Mouse (Mus musculus) CH12.LX (cell line): Measurements from ENCODE around the gene Suco. TPM values are rescaled to one million over a fixed set of nuclear protein-coding genes. Genes with fewer than 3 reads are reported as not detected.

ENCODE experiments used
- DNase-seq: peaks from one replicate; pipeline ENCODE4 v3.0.0-alpha.2; 2013; ENCODE audit errors: extremely low read depth
- H3K27ac ChIP-seq: 2 replicates; pipeline ENCODE4 v1.5.1; 2012; ENCODE audit warnings: low read depth, mild to moderate bottlenecking, control low read depth, moderate library complexity; ENCODE audit not compliant: insufficient read depth
- H3K27me3 ChIP-seq: replicated peaks from 2 replicates; pipeline ENCODE3; 2012; ENCODE audit warnings: inconsistent platforms
- H3K36me3 ChIP-seq, 2 experiments: replicated peaks in 1 of 2; 2 replicates each; pipeline versions ENCODE3 to v1.6.1; 2012; ENCODE audit warnings: inconsistent platforms in 1 of 2, low read length in 1 of 2, mild to moderate bottlenecking in 1 of 2, mixed read lengths in 1 of 2, moderate library complexity in 1 of 2; ENCODE audit not compliant: control insufficient read depth in 1 of 2, insufficient read depth in 1 of 2
- H3K4me1 ChIP-seq, 2 experiments: 2 replicates each; pipeline ENCODE4 v1.6.1; 2012; ENCODE audit warnings: inconsistent platforms in 1 of 2, moderate library complexity in 1 of 2; ENCODE audit not compliant: insufficient read depth in 2 of 2, control insufficient read depth in 1 of 2
- H3K4me2 ChIP-seq: 2 replicates; pipeline ENCODE4 v1.6.1; 2012; ENCODE audit warnings: low read depth, mild to moderate bottlenecking, control low read depth; ENCODE audit not compliant: poor library complexity, insufficient read depth, severe bottlenecking
- H3K4me3 ChIP-seq, 3 experiments: fragments of 150-350 bp in 1 of 3; sonication (generic) in 1 of 3; replicated peaks in 1 of 3; 2 replicates each; pipeline versions ENCODE3 to v1.5.1; 2011 to 2012; ENCODE audit warnings: low read depth in 2 of 3, low read length in 2 of 3, mild to moderate bottlenecking in 2 of 3, moderate library complexity in 2 of 3, control low read depth in 1 of 3, improper control_type of control experiment in 1 of 3, inconsistent platforms in 1 of 3, mixed read lengths in 1 of 3; ENCODE audit not compliant: poor library complexity in 1 of 3
- H3K79me2 ChIP-seq: replicated peaks from 2 replicates; pipeline ENCODE4 v1.6.1; 2012; ENCODE audit warnings: mild to moderate bottlenecking, moderate library complexity; ENCODE audit not compliant: control insufficient read depth, poor library complexity, insufficient read depth, severe bottlenecking; ENCODE audit errors: extremely low read depth
- H3K9ac ChIP-seq: 2 replicates; pipeline ENCODE4 v1.6.1; 2012; ENCODE audit warnings: low read depth, mild to moderate bottlenecking, control low read depth, moderate library complexity; ENCODE audit not compliant: insufficient read depth
- H3K9me3 ChIP-seq: replicated peaks from 2 replicates; pipeline ENCODE3; 2012; ENCODE audit warnings: low read length, inconsistent platforms, mixed read lengths
- BHLHE40 ChIP-seq: IDR thresholded peaks from 2 replicates; pipeline ENCODE4 v1.6.1; 2011; ENCODE audit warnings: mild to moderate bottlenecking, low read depth, low read length, improper control_type of control experiment
- CHD1 ChIP-seq: IDR thresholded peaks from 2 replicates; pipeline ENCODE4 v1.6.1; 2012; ENCODE audit warnings: low read depth, low read length, improper control_type of control experiment, inconsistent platforms
- CTCF ChIP-seq, 2 experiments: IDR thresholded peaks in 1 of 2; conservative IDR thresholded peaks in 1 of 2; 2 replicates each; pipeline ENCODE4 v1.5.1; 2011 to 2012; ENCODE audit warnings: low read depth in 2 of 2, low read length in 2 of 2, improper control_type of control experiment in 1 of 2, inconsistent platforms in 1 of 2, mild to moderate bottlenecking in 1 of 2, moderate library complexity in 1 of 2
- ELF1 ChIP-seq: IDR thresholded peaks from 2 replicates; pipeline ENCODE4 v1.6.1; 2014; ENCODE audit warnings: low read depth, mild to moderate bottlenecking, inconsistent platforms, low read length, improper control_type of control experiment
- ETS1 ChIP-seq: conservative IDR thresholded peaks from 2 replicates; pipeline ENCODE4 v1.6.1; 2012; ENCODE audit warnings: low read depth, mild to moderate bottlenecking, inconsistent platforms, low read length, improper control_type of control experiment, moderate library complexity
- JUN ChIP-seq: IDR thresholded peaks from 2 replicates; pipeline ENCODE4 v1.6.1; 2011; ENCODE audit warnings: low read depth, mild to moderate bottlenecking, low read length, improper control_type of control experiment, moderate library complexity; ENCODE audit not compliant: insufficient read depth
- JUND ChIP-seq: conservative IDR thresholded peaks from 2 replicates; pipeline ENCODE4 v1.6.1; 2011; ENCODE audit warnings: low read depth, low read length, improper control_type of control experiment
- MAZ ChIP-seq: IDR thresholded peaks from 2 replicates; pipeline ENCODE4 v1.6.1; 2012; ENCODE audit warnings: low read depth, mild to moderate bottlenecking, inconsistent platforms, low read length, improper control_type of control experiment, moderate library complexity
- MYC ChIP-seq: IDR thresholded peaks from 2 replicates; pipeline ENCODE4 v1.6.1; 2011; ENCODE audit warnings: low read depth, mild to moderate bottlenecking, improper control_type of control experiment, low read length
- NELFE ChIP-seq: IDR thresholded peaks from 2 replicates; pipeline ENCODE4 v1.6.1; 2011; ENCODE audit warnings: low read depth, low read length, improper control_type of control experiment
- NRF1 ChIP-seq: IDR thresholded peaks from 2 replicates; pipeline ENCODE4 v1.6.1; 2014; ENCODE audit warnings: low read depth, mild to moderate bottlenecking, inconsistent platforms, low read length, improper control_type of control experiment, moderate library complexity
- PAX5 ChIP-seq: IDR thresholded peaks from 2 replicates; pipeline ENCODE4 v1.6.1; 2012; ENCODE audit warnings: low read length, inconsistent platforms, mixed read lengths
- POLR2AphosphoS2 ChIP-seq: IDR thresholded peaks from 2 replicates; pipeline ENCODE4 v1.6.1; 2011; ENCODE audit warnings: low read depth, low read length, improper control_type of control experiment
- RAD21 ChIP-seq: IDR thresholded peaks from 2 replicates; pipeline ENCODE4 v1.6.1; 2011; ENCODE audit warnings: low read depth, mild to moderate bottlenecking, low read length, improper control_type of control experiment, moderate library complexity
- RCOR1 ChIP-seq: conservative IDR thresholded peaks from 2 replicates; pipeline ENCODE4 v1.6.1; 2012; ENCODE audit warnings: low read depth, mild to moderate bottlenecking, inconsistent platforms, low read length, improper control_type of control experiment
- SIN3A ChIP-seq: IDR thresholded peaks from 2 replicates; pipeline ENCODE4 v1.6.1; 2012; ENCODE audit warnings: low read length, improper control_type of control experiment, inconsistent platforms
- SMC3 ChIP-seq: IDR thresholded peaks from 2 replicates; pipeline ENCODE4 v1.6.1; 2011; ENCODE audit warnings: low read depth, low read length, improper control_type of control experiment
- TCF12 ChIP-seq: IDR thresholded peaks from 2 replicates; pipeline ENCODE4 v1.6.1; 2014; ENCODE audit warnings: low read depth, mild to moderate bottlenecking, inconsistent platforms, low read length, improper control_type of control experiment
- UBTF ChIP-seq: IDR thresholded peaks from 2 replicates; pipeline ENCODE4 v1.6.1; 2012; ENCODE audit warnings: low read depth, mild to moderate bottlenecking, inconsistent platforms, low read length, improper control_type of control experiment, moderate library complexity
- USF1 ChIP-seq: IDR thresholded peaks from 2 replicates; pipeline ENCODE4 v1.6.1; 2014; ENCODE audit warnings: low read depth, mild to moderate bottlenecking, inconsistent platforms, low read length, improper control_type of control experiment
- USF2 ChIP-seq: conservative IDR thresholded peaks from 2 replicates; pipeline ENCODE4 v1.6.1; 2011; ENCODE audit warnings: low read depth, low read length, improper control_type of control experiment
- ZC3H11A ChIP-seq: IDR thresholded peaks from 2 replicates; pipeline ENCODE4 v1.6.1; 2012; ENCODE audit warnings: low read depth, mild to moderate bottlenecking, inconsistent platforms, low read length, improper control_type of control experiment
- ZNF384 ChIP-seq: IDR thresholded peaks from 2 replicates; pipeline ENCODE4 v1.6.1; 2012; ENCODE audit warnings: low read depth, low read length, improper control_type of control experiment, inconsistent platforms
- dilution Hi-C: fragments of 300-500 bp; cut with MboI; formaldehyde crosslinking; loops from 2 replicates; pipeline ENCODE4 v1.14.3; 2020; ENCODE audit warnings: low sequenced_read_pairs; ENCODE audit not compliant: extremely low pct_unique_long_range_greater_than_20kb, extremely low pct_ligation_motif_present
- in situ Hi-C: fragments of 300-500 bp; cut with MboI; formaldehyde crosslinking; loops from 3 replicates; pipeline ENCODE4 v1.14.3; 2019; ENCODE audit warnings: low sequenced_read_pairs, low pct_ligation_motif_present, low pct_unique_long_range_greater_than_20kb, mixed read lengths
- polyA plus RNA-seq: library from polyadenylated mRNA; unstranded; fragments of >175 nt; gene quantifications from 2 replicates; pipeline ENCODE4 v1.2.1, GENCODE M21; 2012; ENCODE audit warnings: low read depth; ENCODE audit not compliant: insufficient read length
- total RNA-seq, 2 experiments: library from RNA; depleted of rRNA; stranded (reverse); fragments of 300-350 nt in 1 of 2; fragments of >200 nt in 1 of 2; gene quantifications; 2 replicates each; pipeline ENCODE4 v1.2.3; 2012 to 2014

Suco gene
- total and polyA plus RNA-seq, 3 experiments: 21.8 to 41.9 (median 36.1) TPM

GRCm38 (mm10) chr1:161894553-161894952 is 18.1 kb upstream of the Suco start:
- Histone ChIP-seq H3K4me2 (no peak overlapping the region), H3K9ac (no peak overlapping the region; the same call in 1 of the 2 replicates), H3K36me3 (no peaks in the 10 kb centered on the region), H3K79me2 (no peaks in the 10 kb centered on the region), H3K4me1 (peaks cover 26 to 69% of the 10 kb centered on the region in 2 experiments), H3K27ac (peak overlapping the region; percentile 31; the same call in 1 of the 2 replicates), H3K27me3 (no peaks in the 10 kb centered on the region), H3K9me3 (no peaks in the 10 kb centered on the region), H3K4me3 (no peak overlapping the region)
- TF ChIP-seq NELFE: no peak
- no peak for TF ChIP-seq SIN3A
- no peak for TF ChIP-seq UBTF
- TF ChIP-seq USF2: no peak
- no peak for TF ChIP-seq RAD21
- no peak for TF ChIP-seq SMC3
- TF ChIP-seq MAZ: no peak
- DNase-seq: peak; percentile 38
- dilution Hi-C loops (no loop called here), in situ Hi-C loops (no loop called here)

GRCm38 (mm10) chr1:161894126-161894525 is 17.6 kb upstream of the Suco start:
- dilution Hi-C loops: no loop called here

GRCm38 (mm10) chr1:161888823-161889222 is 12.3 kb upstream of the Suco start:
- peaks cover 13 to 40% of the 10 kb centered on the region in 2 experiments; a peak in 3 of 4 replicates for H3K4me1 ChIP-seq
- dilution Hi-C loops (no loop called here), in situ Hi-C loops (loop anchor here (10.0 kb wide), 1 partner anchor 76 kb away; the partner anchor contains the start of gene Pigc)

More at GRCm38 (mm10) chr1:161894126-161894525, 17.6 kb upstream of the Suco start:
- Histone ChIP-seq H3K4me2 (peak overlapping the region; percentile 38), H3K27ac (peak overlapping the region; percentile 62), H3K9ac (no peak overlapping the region; the same call in 1 of the 2 replicates), H3K4me3 (no peak overlapping the region), H3K27me3 (no peaks in the 10 kb centered on the region), H3K9me3 (no peaks in the 10 kb centered on the region), H3K79me2 (no peaks in the 10 kb centered on the region), H3K4me1 (peaks cover 27 to 70% of the 10 kb centered on the region in 2 experiments), H3K36me3 (no peaks in the 10 kb centered on the region)
- in situ Hi-C loops: no loop called here
- TF ChIP-seq USF2 (no peak), ZC3H11A (no peak), RCOR1 (0 out of 2 replicates have a peak, but pooled peaks have one; percentile 32)
- no peak for DNase-seq

More at GRCm38 (mm10) chr1:161888823-161889222, 12.3 kb upstream of the Suco start:
- no peak for DNase-seq
- H3K4me2 ChIP-seq: no peak overlapping the region
- no peak overlapping the region for H3K4me3 ChIP-seq
- H3K79me2 ChIP-seq: no peaks in the 10 kb centered on the region
- no peaks in the 10 kb centered on the region for H3K9me3 ChIP-seq
- H3K27ac ChIP-seq: no peak overlapping the region
- no peaks in the 10 kb centered on the region for H3K27me3 ChIP-seq
- no peaks in the 10 kb centered on the region for H3K36me3 ChIP-seq
- no peak overlapping the region for H3K9ac ChIP-seq
- TF ChIP-seq USF2: no peak
- no peak for TF ChIP-seq NRF1
- no peak for TF ChIP-seq ZNF384
- no peak for TF ChIP-seq ELF1
- no peak for TF ChIP-seq ETS1
- TF ChIP-seq PAX5: no peak
- TF ChIP-seq USF1: no peak
- TF ChIP-seq MYC: no peak
- TF ChIP-seq CTCF (conservative IDR thresholded peaks at IDR 0.05 in 1 of 2, IDR thresholded peaks at IDR 0.05 in 1 of 2; ENCODE audit: low read depth in 2 of 2, low read length in 2 of 2): no peak
- TF ChIP-seq RCOR1: no peak
- no peak for TF ChIP-seq POLR2AphosphoS2
- no peak for TF ChIP-seq BHLHE40
- TF ChIP-seq UBTF: no peak
- TF ChIP-seq TCF12: no peak
- TF ChIP-seq CHD1: no peak
- TF ChIP-seq JUN: no peak
- no peak for TF ChIP-seq JUND
